Mouse (Mus musculus) layer of hippocampus, adult 9-11 months (tissue): Measurements from ENCODE around the gene Eva1c.

ENCODE experiments used
- DNase-seq: peaks from one replicate; pipeline ENCODE4 v3.0.0; 2022

The Eva1c gene

DNA sequence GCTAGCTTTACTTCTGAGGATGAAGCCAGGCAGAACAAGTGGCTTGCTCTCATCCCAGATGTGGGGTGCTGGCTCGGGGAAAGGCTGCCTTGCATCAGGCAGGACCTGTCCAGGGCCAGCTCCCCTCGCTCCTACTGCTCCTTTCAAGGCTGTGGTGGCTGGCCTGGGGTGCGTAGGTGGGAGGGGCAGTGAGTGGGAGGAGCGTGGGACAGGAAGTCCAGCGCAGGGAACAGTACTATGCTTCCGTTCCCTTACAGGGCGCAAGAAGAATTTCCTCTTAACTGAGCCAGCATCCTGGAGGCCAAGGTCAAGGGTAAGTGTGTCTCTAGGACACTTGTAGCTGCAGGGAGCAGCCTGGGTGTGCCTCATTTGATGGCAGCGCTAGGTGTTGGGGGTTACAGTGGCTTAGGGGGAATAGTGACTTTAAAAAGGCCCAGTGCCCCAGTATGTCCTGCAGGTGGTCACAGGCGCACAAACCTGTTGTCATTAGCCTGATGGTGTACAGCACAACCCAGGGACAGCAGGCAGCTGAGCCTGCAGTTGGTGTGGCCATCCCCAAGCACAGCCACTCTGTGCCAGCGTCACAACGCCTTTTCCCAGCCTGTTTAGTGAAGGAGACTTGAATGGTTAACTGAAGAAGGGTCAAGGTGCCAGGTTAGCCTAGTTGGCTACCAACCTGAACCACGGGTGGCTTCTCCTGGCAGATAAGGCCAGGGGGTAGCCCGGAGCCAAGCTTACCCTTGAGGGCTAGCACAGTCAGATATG is 98.3 kb downstream of the Eva1c start:
- DNase-seq = no peak

DNA sequence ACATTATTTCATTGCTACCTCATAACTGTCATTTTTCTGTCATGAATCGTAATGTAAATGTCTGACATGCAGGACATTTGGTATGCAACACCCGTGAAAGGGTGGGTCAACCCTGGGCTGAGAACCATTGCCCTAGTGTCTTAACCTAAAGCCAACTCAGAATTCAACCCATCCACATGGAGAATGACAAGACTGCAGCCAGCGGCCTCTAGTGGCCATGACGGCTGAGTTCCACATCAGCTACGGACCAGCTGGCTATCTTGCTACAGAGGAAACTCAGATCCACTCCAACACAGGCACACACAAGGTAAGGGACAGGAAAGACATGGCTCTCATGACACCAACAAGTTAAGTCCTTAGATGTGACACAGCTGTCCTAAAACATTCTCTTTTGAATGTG is 98.9 kb downstream of the Eva1c start:
- DNase-seq = peak; percentile 52

DNA sequence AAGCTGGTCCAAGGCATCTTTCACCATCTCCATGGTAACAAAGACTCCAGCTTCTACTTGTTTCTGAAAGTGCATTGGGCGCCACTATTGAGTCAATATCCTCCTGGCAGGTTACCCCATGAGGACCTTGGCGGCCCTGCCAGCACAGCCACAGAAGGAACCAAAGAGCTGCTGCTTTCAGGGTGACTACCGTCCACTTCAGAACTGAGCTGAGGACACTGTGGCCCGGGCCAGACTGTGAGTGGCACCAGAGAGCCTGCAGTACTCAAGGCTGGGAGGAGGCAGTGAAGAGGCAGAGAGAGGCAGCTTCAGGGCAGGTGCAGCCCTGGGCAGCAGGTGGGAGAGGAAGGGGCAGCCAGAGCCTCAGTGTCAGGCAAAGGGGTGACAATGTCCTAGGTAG is 100.9 kb downstream of the Eva1c start:
- DNase-seq = no peak

DNA sequence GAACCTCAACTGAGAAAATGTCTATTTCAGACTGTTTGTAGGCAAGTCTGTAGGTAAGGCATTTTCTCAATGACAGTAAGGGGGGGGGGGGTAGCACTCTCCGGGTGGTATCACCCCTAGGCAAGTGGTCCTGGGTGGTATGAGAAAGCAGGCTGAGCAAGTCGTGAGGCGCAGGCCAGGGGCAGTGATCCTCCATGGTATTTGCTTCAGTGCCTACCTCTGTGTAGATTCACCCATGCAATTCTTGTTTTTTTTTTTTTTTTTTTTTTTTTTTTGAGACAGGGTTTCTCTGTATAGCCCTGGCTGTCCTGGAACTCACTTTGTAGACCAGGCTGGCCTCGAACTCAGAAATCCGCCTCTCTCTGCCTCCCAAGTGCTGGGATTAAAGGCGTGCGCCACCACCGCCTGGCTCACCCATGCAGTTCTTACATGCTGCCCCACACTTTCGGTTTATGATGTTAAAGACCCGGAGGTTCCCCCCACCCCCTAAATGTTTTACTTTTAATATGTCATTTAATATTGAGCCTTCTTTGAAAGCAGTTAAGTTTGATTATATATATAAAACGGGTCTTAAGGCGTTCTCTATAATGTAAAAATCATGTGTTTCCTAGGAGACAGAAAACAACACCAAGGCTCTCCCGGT is 107.1 kb downstream of the Eva1c start:
- DNase-seq = no peak

DNA sequence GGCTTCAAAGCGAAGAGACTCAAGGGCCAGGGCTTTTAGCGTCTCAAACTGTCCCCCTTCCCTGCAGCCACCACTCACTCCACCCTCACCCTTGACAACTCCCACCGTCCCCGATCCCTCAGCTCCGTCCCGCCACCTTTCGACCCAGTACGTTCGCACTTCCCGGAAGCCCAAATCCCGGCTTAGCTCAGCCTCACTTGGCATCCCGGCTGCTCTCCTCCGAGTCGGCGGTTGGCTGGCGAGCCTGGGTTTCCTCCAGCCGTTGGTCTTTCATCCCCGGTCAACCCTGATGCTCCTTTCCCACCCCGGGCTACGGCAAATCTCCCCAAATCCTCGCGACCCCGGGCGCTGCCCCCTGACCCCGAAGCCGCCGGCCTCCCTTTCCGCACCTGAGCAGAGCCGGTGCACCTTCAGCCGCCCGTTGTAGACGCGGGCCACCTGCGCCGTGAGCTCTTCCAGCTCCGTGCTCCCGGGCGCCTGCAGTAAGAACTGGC is 107.7 kb downstream of the Eva1c start:
- DNase-seq = peak; percentile 39

DNA sequence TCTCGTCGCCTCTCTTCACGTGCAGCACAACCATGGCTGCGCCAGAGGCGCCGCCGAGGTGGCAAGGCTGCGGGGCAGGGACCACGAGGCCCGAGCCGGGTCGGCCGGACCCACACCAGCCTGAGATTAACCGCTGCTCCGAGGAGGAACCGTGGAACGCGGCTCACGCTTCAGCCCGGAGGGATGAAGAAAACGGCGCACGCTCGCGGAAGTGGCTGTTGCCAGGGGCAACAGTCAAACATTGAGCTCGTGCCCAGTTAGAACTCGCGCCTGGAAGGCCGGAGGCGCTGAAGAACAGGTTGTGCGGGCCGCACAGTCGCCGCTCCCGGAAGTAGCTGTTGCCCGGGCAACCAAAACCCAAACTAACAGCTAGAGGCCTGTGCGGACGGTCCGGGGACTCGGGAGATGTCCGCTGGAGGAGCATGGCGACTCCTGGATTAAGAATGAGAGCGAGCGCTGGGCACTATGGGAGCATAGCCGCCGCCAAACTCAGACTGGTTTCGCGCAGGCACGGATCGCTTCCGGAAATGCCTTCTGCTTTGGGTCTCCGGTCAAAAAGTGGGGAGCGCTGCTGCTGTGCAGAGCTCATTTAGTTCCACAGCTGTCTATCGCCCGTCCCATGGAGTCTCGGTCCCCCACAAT is 108.3 kb downstream of the Eva1c start, which contains the start of gene Cfap298:
Gene Cfap298, minus strand, starts transcription at position 428 of the 642 bp plus-strand sequence.
- DNase-seq = peak; percentile 92

DNA sequence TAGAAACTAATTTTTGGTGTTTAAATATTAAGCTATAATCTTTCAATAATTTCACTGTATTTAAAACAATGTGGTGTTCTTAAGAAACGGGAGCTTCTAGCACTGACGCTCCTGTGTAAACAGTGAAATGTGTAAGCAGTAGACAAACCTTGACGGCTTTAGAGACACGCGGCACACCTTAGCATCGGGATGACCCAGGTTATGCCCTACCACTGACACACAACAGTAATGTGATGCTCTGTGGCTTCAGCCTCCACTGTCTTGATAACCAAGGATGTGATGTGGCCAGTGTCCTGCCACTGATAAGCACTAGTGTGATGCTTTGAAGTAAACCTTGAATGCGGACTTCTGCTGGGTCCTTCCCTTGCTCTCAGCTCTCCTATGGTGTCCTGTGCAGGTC is 114.7 kb downstream of the Eva1c start:
- no peak for DNase-seq

DNA sequence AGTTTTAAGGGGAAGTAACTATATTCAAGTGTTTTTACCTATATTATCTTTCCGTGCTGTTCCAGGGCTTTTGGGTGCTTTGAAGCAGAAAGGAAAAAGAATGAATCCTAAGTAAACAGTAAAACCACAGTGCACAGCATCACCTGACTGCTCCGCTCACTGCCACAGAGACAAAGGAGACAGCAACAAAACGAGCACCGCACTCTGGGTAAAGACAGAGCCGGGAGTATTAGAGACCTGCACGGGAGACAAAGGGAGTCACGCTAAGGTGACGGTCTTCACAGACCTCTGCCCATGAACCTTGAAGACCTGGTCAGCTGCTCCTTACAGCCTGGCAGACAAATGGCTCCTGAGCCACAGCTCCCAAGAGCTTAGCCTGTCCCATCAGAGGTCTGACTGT is 120.5 kb downstream of the Eva1c start:
- DNase-seq = no peak

DNA sequence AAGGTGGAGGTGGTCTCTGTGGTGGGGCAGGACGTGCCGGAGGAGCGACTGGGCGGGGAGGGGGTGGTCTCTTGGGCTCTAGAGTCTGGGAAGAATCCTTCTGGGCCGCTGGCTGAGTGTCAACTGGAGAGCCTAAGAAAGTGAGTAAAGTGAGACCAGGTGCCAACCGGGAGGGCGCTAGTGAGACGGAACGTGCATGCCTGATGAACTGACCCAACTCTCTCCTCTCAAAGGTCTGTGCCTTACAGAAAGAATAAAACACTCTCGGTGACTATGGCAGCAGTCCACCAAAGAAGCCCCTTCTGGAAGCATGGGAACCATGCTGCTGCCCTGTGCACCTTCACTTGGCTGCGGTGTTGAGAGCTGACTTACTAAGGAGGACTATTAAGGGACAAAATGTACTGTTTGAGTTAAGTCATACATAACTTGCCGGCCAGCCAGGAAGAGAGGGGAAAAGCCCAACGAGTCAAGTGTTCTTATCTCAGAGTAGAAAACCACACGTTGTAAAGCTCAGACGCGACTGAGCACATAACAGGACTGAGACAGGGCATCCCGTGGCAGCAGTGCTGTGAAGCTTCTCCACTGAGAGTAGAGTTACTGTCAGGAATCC is 123.9 kb downstream of the Eva1c start:
- DNase-seq = no peak

DNA sequence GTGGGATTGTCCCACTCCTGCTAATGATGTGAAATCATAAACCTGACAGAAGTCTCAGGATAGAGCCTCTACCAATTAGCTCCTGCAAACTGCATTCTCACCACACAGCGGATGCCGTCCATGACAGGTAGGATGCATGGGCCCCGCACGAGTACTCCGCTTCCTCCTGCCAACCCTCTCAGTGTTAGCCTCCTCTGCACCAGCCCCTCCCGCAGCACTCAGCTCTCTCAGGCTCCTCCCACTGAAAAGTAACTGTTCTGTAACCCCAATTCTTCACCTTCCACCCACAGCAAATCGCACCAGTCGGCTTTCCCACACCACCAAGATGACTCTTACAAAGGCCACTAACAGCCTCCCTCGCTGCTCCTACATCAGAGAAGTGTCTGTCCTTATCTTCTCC is 126.6 kb downstream of the Eva1c start:
- DNase-seq = no peak

DNA sequence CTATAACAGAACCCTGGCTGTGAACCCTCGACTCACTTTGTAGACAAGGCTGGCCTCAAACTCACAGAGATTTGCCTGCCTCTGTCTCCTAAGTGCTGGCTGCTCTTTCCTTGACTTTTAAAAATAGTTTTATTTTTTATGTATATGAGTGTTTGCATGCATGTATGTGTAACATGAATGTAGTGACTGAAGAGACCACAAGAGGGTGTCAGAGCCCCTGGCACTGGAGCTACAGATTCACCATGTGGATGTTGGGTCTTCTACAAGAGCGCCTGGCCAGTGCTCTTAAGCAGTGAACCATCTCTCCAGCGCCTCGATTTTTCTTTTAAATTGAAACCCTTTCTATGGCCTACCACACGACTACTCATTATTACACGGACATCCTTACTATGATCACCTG is 127.3 kb downstream of the Eva1c start:
- no peak for DNase-seq
